Mouse (Mus musculus) intestine, embryonic 14.5 days (tissue): ENCODE data around the gene Mrtfb. TPM values are rescaled to one million over a fixed set of nuclear protein-coding genes. Genes with fewer than 3 reads are reported as not detected.

Source experiments
- ATAC-seq: fragments of 200-750 bp; cut with Nextera tagmentation; replicated peaks from 2 replicates; pipeline ENCODE4 v1.8.0; 2017; ENCODE audit warnings: low read depth, moderate number of reproducible peaks, moderate TSS enrichment, moderate library complexity; ENCODE audit not compliant: low FRiP score, low TSS enrichment
- DNase-seq: peaks from one replicate; pipeline ENCODE4 v3.0.0-alpha.2; 2018; ENCODE audit warnings: low spot score
- H3K27ac ChIP-seq: fragments of 300-500 bp; sonication (generic); 2 replicates; pipeline ENCODE4 v1.5.1; 2014; ENCODE audit warnings: low read depth, mild to moderate bottlenecking, control low read depth
- H3K27me3 ChIP-seq: fragments of 300-500 bp; sonication (generic); replicated peaks from 2 replicates; pipeline ENCODE4 v1.6.1; 2014; ENCODE audit warnings: low read length, control low read depth; ENCODE audit not compliant: control insufficient read depth, insufficient read depth
- H3K36me3 ChIP-seq: fragments of 300-500 bp; sonication (generic); 2 replicates; pipeline ENCODE4 v1.6.1; 2014; ENCODE audit warnings: low read length, control low read depth; ENCODE audit not compliant: control insufficient read depth, insufficient read depth
- H3K4me1 ChIP-seq: fragments of 300-500 bp; sonication (generic); replicated peaks from 2 replicates; pipeline ENCODE4 v1.6.1; 2014; ENCODE audit warnings: low read length, control low read depth, mixed read lengths; ENCODE audit not compliant: control insufficient read depth, insufficient read depth
- H3K4me2 ChIP-seq: fragments of 300-500 bp; sonication (generic); 2 replicates; pipeline ENCODE4 v1.6.1; 2014; ENCODE audit warnings: low read length
- H3K4me3 ChIP-seq: fragments of 300-500 bp; sonication (generic); 2 replicates; pipeline ENCODE4 v1.5.1; 2014; ENCODE audit warnings: low read depth, low read length, control low read depth, mixed read lengths
- H3K9ac ChIP-seq: fragments of 300-500 bp; sonication (generic); 2 replicates; pipeline ENCODE4 v1.6.1; 2014; ENCODE audit warnings: mild to moderate bottlenecking, low read length
- H3K9me3 ChIP-seq: fragments of 300-500 bp; sonication (generic); 2 replicates; pipeline ENCODE4 v1.6.1; 2016; ENCODE audit warnings: low read length, control low read depth; ENCODE audit not compliant: control insufficient read depth
- WGBS: fragments of 180-500 bp; shearing (Covaris S2); extraction: QIAGEN DNeasy Blood & Tissue Kit; methylation state at CpG from one replicate; pipeline ENCODE4 v1.1.7; 2014; 5-methylcytosine and 5-hydroxymethylcytosine counted together
- polyA plus RNA-seq: library from polyadenylated mRNA; unstranded; fragments of >200 nt; fragmentation: Nextera tagmentation; extraction: Ambion mirVana; gene quantifications from 2 replicates; pipeline ENCODE4 v1.2.1, GENCODE M21; 2014

Gene Mrtfb
- polyA plus RNA-seq, 1 experiment from 2014 or later = 33.0 TPM

- DNase-seq (peak; percentile 63), ATAC-seq (peak; percentile 55; the same call in 1 of the 2 replicates)
- Histone ChIP-seq H3K27ac (peak overlapping the region; percentile 78), H3K4me1 (peaks cover 16% of the 10 kb centered on the region), H3K9me3 (no peaks in the 10 kb centered on the region), H3K27me3 (no peaks in the 10 kb centered on the region), H3K36me3 (no peaks in the 10 kb centered on the region), H3K4me2 (no peak overlapping the region), H3K4me3 (no peak overlapping the region), H3K9ac (no peak overlapping the region)
- WGBS = 31% methylated on average over 14 of the region's 14 CpGs
Measured at GRCm38 (mm10) chr16:13232912-13233802, 23.1 kb upstream of the Mrtfb start.

GRCm38 (mm10) chr16:13239039-13239438 is 17.2 kb upstream of the Mrtfb start:
- Histone ChIP-seq H3K36me3 (no peaks in the 10 kb centered on the region), H3K4me3 (no peak overlapping the region), H3K27me3 (no peaks in the 10 kb centered on the region), H3K9ac (no peak overlapping the region), H3K27ac (no peak overlapping the region), H3K4me2 (no peak overlapping the region), H3K9me3 (no peaks in the 10 kb centered on the region), H3K4me1 (peaks cover 2% of the 10 kb centered on the region; the same call in 1 of the 2 replicates)
- ATAC-seq (no peak), DNase-seq (no peak)
- WGBS = 86% methylated on average over 4 of the region's 4 CpGs

GRCm38 (mm10) chr16:13239544-13239943 is 16.7 kb upstream of the Mrtfb start:
- Histone ChIP-seq H3K27me3 (no peaks in the 10 kb centered on the region), H3K27ac (no peak overlapping the region), H3K4me2 (no peak overlapping the region), H3K36me3 (no peaks in the 10 kb centered on the region), H3K4me1 (no peaks in the 10 kb centered on the region), H3K4me3 (no peak overlapping the region), H3K9me3 (no peaks in the 10 kb centered on the region), H3K9ac (no peak overlapping the region)
- ATAC-seq = no peak
- 69% methylated on average over 2 of the region's 2 CpGs for whole genome bisulfite sequencing
- DNase-seq = no peak

GRCm38 (mm10) chr16:13240326-13240725 is 16.0 kb upstream of the Mrtfb start:
- H3K36me3 ChIP-seq = no peaks in the 10 kb centered on the region
- 55% methylated on average over 7 of the region's 7 CpGs for WGBS
- ATAC-seq (no peak), DNase-seq (no peak)
- H3K4me3 ChIP-seq = no peak overlapping the region
- no peak overlapping the region for H3K4me2 ChIP-seq
- H3K9ac ChIP-seq = no peak overlapping the region
- no peak overlapping the region for H3K27ac ChIP-seq
- H3K4me1 ChIP-seq = no peaks in the 10 kb centered on the region
- H3K27me3 ChIP-seq = no peaks in the 10 kb centered on the region
- H3K9me3 ChIP-seq = no peaks in the 10 kb centered on the region

GRCm38 (mm10) chr16:13245658-13246057 is 10.6 kb upstream of the Mrtfb start:
- no peak overlapping the region for H3K4me3 ChIP-seq
- H3K27ac ChIP-seq = no peak overlapping the region
- no peaks in the 10 kb centered on the region for H3K27me3 ChIP-seq
- no peaks in the 10 kb centered on the region for H3K4me1 ChIP-seq
- no peak overlapping the region for H3K9ac ChIP-seq
- no peaks in the 10 kb centered on the region for H3K9me3 ChIP-seq
- H3K4me2 ChIP-seq = no peak overlapping the region
- 33% methylated on average over 4 of the region's 4 CpGs for WGBS
- DNase-seq (no peak), ATAC-seq (no peak)
- H3K36me3 ChIP-seq = no peaks in the 10 kb centered on the region

- Histone ChIP-seq H3K9ac (no peak overlapping the region), H3K4me2 (no peak overlapping the region), H3K27ac (no peak overlapping the region), H3K4me3 (no peak overlapping the region), H3K9me3 (no peaks in the 10 kb centered on the region), H3K36me3 (no peaks in the 10 kb centered on the region), H3K4me1 (no peaks in the 10 kb centered on the region), H3K27me3 (no peaks in the 10 kb centered on the region)
- DNase-seq (no peak), ATAC-seq (no peak)
- WGBS = 64% methylated on average over 3 of the region's 3 CpGs
Measured at GRCm38 (mm10) chr16:13246855-13247254, 9.4 kb upstream of the Mrtfb start.

GRCm38 (mm10) chr16:13250061-13250460 is 6.2 kb upstream of the Mrtfb start:
- Histone ChIP-seq H3K4me3 (no peak overlapping the region), H3K9ac (no peak overlapping the region), H3K27me3 (no peaks in the 10 kb centered on the region), H3K27ac (no peak overlapping the region), H3K4me1 (no peaks in the 10 kb centered on the region), H3K36me3 (no peaks in the 10 kb centered on the region), H3K9me3 (no peaks in the 10 kb centered on the region), H3K4me2 (no peak overlapping the region)
- ATAC-seq (no peak), DNase-seq (no peak)
- WGBS = 48% methylated on average over 5 of the region's 5 CpGs

- H3K27me3 ChIP-seq = no peaks in the 10 kb centered on the region
- H3K4me1 ChIP-seq = 0 out of 2 replicates have a peak, but pooled peaks cover 10% of the 10 kb centered on the region
- 3% methylated on average over 48 of the region's 64 CpGs for WGBS
- peaks cover 3% of the 10 kb centered on the region; the same call in 1 of the 2 replicates for H3K36me3 ChIP-seq
- peak overlapping the region; percentile 67 for H3K4me2 ChIP-seq
- no peaks in the 10 kb centered on the region for H3K9me3 ChIP-seq
- ATAC-seq (peak; percentile 82), DNase-seq (peak; percentile 76)
- peak overlapping the region; percentile 81 for H3K4me3 ChIP-seq
- H3K9ac ChIP-seq = peak overlapping the region; percentile 91
- peak overlapping the region; percentile 83 for H3K27ac ChIP-seq
Measured at GRCm38 (mm10) chr16:13256667-13257527, 616 bp downstream of the Mrtfb start.
